Mouse (Mus musculus): Measurements from ENCODE around the gene Suds3.

- TF ChIP-seq POLR2A (IDR thresholded peaks at IDR 0.05; ENCODE audit: borderline replicate concordance, extremely low read depth, low read depth, low read length) (no peak), CTCF (IDR thresholded peaks at IDR 0.05; ENCODE audit: insufficient read depth, low read length) (no peak)
Observed at GRCm38 (mm10) chr5:117104329-117104728, 11.6 kb downstream of the Suds3 start.

Measured in lung, adult 2 months (tissue).